Mouse (Mus musculus) ES-Bruce4 (cell line): Measurements from ENCODE around the gene Actn4.

ENCODE experiments used
- CTCF ChIP-seq: IDR thresholded peaks from one replicate; pipeline ENCODE4 v1.8.1; 2011; ENCODE audit warnings: low read depth, low read length
- EP300 ChIP-seq: IDR thresholded peaks from 2 replicates; pipeline ENCODE4 v1.6.1; 2011; ENCODE audit warnings: low read depth, low read length; ENCODE audit not compliant: insufficient read depth
- POLR2A ChIP-seq: IDR thresholded peaks from one replicate; pipeline ENCODE4 v1.8.1; 2011; ENCODE audit warnings: low read length; ENCODE audit not compliant: insufficient read depth

- TF ChIP-seq POLR2A (no peak), CTCF (no peak), EP300 (no peak)
Observed at GRCm38 (mm10) chr7:28948746-28949145, 13.4 kb downstream of the Actn4 start.
